Mouse (Mus musculus): ENCODE results near the gene Elmo1. TPM values are rescaled to one million over a fixed set of nuclear protein-coding genes. Genes with fewer than 3 reads are reported as not detected.
A peak's percentile ranks its signal among the peaks of the same experiment; 100 is the strongest.

Elmo1 gene
- total RNA-seq, 4 experiments from 2014 or later = 10.9 to 15.1 (median 13.8) TPM

DNA sequence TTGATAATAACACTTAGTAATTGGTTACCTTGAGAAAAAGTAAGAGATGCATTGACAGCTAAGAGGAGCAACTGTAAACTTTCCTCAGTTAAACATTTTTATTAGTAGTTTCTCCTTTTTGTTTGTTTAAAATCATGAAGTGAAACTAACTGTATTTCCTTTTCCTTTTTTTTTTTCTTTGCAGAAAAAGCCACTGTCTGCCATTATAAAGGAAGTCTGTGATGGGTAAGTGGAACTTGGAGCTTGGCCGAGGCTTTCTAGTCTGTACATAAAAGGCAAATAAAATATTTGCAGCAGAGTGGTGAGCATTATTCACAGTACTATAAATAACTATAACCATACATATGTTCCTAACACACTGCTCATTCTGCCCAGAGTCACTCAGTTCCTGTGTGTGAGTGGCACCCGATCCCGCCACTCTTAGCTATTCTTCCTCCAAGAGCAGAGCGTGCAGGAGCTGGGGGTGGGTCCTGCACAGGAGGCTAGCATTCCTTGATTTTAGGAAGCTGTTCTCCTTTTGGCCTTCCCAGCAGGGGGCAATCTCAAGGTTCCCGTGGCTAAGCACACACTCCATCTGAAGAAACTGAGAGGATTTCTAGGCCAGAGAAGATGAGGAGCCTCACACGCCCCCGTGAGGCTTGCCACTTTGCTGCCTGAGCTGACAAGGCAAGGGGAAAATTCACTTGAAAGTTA, 117.7 kb downstream of the Elmo1 start:
- DNase-seq = no peak

DNA sequence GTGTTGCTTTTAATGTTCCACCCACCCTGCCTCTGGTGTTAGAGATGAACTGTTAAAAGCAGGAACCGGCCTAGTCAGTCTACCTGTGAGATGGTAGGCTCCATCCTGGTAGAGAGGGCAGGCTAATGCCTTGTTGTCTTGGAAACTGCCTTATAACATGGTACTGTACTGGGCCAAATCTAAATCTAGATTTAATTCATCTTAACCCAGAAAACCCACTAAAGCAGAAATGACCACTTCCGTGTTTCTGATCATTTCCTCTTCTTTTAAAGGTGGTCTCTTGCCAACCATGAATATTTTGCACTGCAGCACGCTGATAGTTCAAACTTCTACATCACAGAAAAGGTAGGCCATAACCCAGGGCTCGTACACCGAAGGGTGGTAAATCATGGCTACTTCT, 118.5 kb downstream of the Elmo1 start:
- no peak for DNase-seq

DNA sequence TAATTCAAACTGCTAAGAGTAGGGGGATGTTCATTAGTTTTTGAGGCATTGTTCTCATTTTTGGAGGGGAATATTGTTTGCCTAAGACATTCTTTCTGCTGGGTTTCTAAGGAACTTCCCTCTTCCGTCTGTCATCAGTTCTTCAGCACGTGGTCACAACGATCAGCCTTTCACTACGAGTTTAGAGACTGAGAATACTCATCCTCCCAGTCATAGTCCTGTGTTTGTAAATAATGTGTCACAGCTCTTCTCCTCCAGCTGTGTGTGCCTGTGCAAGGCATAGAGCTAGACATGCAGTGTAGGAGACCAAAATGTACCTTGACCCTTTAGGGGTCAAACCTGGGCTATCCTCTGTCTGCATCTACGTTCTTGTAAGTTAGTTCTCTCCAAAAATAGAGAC, 121.4 kb downstream of the Elmo1 start:
- DNase-seq = no peak

DNA sequence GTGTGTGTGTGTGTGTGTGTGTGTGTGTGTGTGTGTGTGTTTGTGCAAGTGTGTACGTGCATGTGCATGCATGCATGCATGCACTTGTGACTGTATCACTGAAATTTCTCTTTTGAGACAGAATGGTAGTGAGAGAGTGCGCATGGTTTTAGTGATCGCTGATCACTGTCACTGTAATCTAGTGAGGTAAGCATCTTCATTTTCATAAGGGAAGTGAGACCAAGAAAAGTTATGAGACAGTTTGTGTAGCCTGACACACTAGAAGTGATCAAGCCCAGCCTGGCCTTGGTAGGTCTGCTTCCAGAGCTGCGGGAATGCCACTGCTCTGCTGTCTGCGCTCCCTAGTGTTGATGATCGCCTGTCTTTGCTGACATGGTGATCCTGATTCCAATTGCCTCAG, 122.3 kb downstream of the Elmo1 start:
- DNase-seq = no peak

DNA sequence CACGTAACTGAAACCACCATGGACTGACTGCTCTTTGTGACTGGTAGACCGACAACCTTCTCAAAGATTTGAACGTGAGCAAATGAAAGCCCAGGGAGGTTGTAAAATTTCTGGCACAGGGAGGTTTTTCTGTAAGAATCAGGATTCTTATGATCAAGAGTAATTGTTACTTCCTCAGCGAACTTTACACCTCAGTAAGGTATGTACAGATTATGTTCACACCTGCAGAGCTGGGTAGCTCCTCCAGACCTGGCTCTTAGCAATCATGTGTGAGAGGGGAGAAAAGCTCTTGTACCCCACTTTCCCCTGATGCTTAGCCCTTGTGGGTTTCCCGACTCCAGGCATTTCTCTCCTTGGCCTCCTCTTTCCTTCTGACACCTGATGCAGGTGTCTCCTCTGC, 123.5 kb downstream of the Elmo1 start:
- DNase-seq = no peak

DNA sequence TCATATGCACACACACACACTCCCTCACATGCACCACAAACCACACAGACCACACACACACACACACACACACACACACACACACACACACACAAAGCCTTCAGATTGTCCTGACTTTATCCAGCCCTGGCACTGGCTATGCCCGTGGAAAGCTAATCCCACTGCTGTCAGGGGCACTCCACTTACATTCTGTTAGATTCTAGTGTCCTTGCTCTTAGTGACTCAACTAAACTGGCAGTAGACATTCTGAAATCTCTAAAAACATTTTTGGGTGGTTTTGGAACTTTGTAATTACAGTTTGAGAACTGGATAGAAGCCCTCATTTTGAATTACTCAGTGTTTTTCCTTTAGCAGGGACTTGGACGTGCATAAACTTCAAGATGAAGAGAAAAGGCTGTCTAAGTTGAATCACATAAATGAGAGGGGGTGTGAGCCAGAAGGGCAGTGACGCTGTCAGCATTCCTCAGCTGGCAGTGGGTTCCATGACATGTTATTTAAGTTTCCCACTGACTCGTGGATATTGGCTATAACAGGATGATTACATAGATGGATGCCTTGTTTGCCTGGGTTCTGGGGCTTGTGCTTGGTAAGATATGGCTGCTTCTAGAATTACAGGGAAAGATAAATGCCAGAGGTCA, 127.2 kb downstream of the Elmo1 start:
- DNase-seq = no peak

DNA sequence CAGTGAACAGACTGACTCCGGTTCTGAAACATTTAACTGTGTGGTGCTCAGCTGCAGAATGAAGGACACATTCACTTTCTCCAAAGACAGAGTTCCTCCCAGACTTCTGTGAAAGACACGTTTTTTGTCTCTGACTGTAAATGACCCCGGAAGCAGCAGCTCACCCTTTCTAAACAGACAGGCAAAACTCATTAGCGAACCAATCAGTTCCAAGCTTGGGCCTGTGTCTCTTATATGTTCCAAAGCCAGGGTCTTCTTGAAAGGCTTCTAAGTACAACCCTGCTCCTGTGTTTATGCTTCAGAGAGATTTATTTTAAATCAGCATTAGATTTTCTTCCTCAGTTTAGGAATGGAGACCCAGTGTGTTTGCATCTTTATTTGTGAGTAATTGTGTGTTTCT, 127.7 kb downstream of the Elmo1 start:
- no peak for DNase-seq

DNA sequence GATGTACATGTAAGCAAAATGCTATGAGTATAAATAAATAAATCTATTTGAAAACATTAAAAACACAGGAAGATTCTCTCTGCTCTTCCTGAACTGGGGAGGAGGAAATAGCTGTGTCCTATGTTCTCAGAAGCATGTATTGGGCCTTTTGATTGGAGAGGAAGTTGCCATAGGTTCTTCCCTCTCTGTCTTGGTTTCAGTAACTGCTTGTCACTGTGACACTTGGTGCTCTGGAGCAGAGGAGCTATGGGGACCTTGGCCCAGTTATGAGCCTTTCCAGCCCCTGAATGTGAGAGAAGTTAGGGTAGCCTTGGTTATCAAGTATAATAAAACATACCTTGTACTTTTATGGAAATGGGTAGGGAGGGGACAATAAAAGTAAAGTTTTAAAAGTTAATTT, 130.0 kb downstream of the Elmo1 start:
- DNase-seq = no peak

DNA sequence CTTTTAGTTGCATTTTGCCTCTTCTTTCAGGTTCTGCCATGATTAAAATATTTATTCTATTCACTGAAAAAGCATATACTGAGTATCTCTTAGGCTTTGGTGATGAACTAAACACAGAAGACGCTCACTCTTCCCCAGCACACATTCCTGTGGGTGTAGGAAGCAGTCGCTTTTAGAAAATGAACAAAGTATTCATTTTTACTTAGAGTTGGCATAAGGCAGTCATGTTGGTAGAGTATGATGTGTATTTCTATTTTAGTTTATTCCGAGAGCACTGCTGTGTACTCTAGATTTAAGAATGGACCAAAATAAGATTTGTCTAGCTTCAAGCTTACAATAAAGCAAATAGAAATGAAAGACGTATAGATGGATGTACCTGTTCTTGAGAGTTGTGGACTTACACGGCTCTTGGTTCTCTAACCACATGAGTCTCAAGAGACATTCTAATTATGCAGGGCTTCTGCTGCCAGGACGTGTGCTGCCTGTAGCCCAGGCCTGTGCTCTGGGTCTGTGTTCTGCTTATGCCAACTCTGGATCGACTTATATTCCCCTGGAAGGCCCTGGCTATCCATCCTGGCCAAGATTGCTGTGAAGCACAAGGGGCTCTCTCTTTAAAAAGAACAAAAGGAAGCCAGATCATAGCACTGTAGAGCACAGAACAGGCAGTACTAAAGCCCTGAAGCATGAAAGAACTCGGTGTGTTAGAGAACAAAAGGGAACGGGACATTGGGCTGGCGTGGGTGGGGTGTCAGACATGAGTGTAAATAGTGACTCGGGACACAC, 137.7 kb downstream of the Elmo1 start:
- no peak for DNase-seq

DNA sequence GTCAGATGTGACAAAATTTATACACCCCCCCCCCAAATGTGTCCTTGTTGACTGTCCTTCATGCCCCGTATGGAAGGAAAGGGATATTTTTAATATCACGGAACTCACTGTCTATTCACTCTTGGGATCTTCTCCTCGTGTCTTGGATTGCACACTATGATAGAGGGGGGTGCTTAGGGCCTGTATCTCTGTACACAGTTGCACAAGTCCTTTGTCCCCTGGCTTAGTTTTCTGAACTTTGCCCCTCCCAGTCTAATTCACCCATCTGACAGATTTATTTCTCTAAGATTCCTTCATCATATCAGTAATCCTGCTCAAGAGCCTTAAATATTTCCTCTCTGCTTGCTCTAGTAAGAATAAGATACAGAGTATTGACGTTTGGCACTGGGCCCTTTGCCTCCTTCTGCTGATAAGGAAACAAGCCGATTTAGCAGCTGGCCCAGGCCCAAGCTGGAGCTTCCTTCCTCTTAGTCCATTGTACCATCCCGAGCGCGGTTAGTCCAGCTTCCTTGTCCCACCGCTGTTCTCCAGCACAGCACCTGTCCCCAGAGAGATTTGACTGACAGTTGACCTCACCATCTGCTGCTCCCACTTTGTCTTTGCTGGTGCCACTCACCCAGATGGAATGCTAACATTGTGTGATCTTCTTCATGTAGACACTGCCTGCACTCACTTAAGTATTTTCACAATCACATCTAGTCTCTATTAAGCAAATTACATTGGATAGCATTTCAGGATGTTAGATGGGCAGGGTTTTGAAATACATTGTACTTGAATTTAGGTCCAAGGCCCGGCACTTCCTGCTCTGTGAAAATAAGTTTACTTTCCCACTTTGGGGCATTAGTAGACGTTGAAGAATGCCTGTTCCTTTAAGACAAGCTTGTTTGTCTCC, 141.7 kb downstream of the Elmo1 start:
- DNase-seq = peak; percentile 62

DNA sequence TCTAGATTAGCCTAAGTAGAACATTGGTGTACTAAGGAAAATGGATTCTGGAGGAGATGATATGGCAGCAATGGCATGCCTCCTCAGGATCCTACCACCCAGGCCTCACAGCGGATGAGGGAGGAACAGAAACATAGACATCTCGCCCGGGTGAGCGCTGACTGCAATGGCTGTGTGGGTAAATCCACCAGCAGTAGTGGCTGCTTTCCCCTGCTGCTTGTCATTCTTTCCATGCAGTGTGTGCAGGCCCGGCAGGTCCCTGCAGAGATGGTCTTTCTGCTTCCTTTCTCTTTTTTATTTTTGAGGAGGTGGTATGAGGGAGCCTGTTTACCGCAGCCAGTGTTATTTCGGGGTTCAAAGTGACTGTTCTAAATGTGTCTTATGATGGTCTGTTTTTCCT, 143.3 kb downstream of the Elmo1 start:
- DNase-seq = no peak

DNA sequence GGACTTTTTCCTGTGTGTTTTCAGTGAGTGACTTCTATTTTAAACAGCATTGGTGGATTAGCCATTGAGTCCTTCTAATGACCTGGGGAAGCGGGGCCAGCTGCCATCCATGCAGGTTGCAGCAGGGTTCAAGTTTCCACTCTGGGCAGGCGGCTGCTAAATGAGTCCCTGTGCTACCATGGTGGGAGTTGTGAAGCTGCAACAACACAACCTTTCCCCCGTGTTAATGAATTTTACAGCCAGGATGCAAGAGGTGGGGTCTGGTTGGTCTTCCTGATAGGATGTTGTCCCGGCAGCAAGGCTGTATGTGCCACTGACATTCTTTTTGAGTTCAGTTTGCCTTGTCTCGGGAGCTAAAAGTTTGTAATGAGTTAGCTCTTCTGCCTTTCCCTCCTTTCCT, 147.2 kb downstream of the Elmo1 start:
- DNase-seq = no peak

DNA sequence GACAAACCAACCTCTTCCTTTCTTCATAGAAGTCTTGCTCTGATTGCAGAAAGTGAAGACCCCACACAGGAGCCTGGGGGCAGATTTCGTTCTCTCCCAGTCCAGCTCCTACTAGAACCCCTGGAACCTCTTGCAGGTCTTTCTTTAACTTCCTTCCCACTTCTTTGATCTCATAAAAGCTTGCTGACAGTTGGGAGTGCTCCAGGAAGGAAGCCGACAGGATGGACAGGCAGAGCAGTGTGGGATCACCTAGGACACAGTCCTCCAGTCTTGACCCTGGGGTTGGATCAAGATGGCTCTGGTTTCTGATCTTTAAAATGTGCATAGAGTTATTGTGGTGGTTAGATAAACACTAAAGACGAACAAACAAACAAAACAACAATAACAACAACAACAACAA, 147.8 kb downstream of the Elmo1 start:
- no peak for DNase-seq

DNA sequence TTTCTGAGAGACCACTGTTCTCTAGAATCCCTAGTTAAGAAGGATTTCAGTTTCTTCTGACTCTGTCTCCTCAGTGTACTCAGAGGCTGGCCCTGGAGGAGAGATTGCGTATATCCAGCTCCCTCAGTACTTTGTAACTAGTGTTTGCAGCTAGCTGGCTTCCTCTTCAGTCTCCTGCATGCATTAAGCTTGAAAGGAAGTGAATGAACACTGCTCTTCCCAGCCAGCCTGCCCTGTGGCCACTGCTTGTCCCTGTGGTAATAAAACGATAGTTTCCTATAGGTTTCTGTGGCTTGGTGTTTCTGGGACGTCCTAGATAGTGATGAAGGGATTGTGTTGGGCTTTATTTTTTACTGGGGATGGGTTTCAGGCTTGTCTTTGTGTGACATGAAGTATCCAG, 148.3 kb downstream of the Elmo1 start:
- no peak for DNase-seq

DNA sequence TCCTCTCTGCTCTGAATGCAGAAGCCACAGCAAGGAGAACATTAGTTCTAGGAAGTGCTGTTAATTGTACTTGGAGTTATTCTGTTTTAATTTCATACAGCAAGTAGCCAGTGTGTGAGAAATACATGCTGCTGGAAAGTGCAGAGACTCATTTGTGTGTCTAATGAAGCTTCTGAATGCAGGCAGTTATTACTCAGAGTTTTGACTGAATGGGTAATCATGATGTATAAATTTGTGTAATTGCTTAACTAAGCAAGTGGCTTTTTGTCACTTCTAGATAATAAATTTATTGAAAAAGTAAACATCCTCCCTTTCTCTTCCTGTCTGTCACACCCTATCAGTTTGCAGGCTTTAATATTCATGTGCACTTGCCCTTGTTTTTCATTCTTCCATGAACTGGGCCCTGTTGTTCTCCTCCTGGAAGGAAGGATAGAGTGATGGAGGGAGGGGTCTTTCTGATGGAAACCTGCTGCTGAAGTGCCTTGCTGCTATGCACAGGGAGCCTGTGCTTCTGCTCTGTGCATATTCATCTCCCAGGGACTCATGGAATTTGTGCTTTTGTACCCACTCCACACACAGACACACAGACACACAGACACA, 159.8 kb downstream of the Elmo1 start:
- DNase-seq = no peak

DNA sequence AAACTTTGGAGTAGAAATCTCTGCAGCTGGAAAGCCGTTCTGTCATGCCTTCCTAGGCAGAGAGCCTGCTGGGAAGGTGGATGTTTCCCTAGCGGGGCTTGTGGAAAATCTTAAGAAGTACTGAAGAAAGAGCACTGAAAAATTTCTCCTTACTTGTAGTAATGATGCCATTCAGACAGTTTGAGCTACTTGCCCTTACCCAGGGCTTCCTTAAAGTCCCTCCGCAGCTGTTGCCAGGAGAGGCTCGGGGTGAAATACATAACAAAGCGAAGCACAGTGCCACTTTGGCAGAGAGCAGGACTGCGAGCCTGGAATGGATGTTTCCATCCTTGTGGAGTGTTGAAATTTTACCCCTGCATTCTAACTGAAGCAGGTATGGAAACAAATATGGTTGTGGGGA, 164.5 kb downstream of the Elmo1 start:
- no peak for DNase-seq

DNA sequence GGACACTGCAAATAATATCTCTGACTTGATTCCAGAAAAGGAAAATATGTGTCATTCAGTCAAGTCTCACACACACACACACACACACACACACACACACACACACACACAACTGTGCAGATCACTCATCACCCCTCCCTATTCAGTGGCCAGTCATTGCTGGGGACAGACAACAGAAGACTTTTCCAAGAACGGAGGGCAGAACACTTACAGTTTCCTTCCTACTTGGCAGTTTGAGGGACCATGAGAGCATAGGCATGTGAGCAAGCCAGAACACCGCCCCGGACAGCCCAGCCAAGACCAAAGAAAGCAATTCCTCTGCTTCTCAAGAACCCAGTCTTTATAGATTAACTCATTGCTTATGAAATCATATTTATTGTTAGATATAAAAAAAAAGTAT, 165.0 kb downstream of the Elmo1 start:
- DNase-seq = no peak

DNA sequence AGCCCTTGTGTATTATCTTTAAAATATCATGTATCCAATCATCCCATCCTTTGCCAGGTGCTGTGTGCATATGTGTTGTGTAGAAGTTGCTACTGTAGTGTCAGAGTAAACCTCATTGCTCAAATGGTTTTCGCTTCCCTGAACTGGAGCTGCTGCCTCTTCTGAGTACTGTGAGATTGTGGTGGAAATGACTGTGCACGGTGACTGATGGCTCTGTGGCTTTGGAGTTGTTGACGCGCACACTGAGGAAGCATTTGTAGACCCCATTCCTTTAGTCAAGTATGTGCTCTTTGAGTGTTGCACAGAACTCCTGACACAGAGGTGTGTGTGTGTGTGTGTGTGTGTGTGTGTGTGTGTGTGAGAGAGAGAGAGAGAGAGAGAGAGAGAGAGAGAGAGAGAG, 166.2 kb downstream of the Elmo1 start:
- no peak for DNase-seq

DNA sequence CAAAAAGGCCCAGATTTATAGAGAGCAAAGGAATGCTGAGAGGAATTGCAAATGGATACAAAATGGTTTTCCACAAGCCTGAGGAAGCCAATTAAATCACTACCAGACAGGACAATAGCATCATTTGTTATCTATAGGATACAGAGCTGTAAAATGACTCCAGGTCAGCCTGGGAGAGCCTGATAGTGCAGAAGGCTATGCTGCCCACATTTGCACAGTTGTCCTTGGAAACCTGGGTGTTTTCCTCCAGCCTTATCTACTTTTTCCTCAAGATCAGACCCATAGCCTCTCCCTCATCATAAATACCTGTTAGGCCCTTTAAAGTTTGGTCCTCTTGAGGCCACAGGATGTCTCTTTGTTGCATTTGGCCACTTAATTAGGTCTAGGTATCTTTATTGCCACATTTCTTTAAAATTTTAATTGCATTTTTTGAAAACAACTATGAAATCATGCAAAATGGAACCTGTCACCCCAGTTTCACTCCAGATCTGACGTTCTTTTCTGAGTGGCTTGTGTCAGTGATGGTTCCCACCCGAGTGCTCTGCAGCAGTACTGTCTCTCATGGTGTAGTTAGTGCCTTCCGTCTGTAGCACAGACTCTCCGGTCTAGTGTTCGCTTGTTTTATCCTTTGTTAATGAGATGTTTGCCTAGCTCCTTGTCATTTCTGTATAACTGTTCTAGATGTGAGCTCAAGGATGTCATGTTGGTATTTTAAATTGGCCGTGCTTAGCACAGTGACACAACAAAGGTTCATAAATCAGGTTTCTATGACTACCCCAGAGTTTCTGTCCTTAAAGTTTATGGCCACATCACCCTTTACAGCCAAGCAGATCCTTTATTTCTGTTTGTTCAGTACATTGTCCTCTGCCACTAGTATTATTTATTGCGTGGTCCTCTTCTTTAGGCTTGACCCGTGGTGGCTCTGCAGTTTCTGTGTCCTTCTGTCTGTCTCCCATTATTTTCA, 167.4 kb downstream of the Elmo1 start:
- no peak for DNase-seq

DNA sequence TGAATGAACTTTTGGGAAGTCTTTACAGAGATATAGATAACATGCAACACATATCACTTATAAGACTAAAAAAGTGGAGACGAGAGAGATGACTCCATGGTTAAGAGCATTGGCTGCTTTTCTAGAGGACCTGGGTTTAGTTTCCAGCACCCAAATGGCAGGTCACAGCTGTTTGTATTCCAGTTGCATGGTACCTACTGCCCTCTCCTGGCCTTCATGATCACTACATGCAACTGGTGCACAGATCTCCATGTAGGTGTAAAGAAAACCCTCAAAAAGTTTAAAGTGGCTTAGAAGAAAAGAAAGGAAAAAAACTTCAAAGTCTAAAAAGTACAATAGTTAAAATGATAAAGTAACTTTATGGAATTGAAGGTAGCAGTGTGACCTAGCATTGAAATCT, 172.8 kb downstream of the Elmo1 start:
- no peak for DNase-seq

DNA sequence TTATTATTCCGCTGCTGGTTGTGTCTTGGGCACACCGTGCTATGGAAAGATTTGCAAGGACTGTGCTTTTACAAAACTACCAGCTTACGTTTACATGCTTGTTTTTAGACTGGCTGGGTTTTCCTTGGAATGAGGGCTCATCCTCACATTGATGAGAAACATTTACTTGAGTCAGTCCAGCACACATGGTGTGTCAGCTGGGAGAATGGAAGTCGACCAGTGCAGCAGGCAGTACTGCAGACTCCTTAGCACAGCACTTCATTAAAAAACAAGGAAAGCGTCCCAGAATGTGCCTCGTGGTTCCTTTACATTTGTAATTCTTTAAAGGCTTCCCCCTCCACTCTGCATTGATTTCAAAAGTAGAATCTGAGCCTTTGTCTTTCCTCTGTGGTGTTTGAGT, 179.8 kb downstream of the Elmo1 start:
- DNase-seq = no peak

Measured in adrenal gland, adult 8-10 months (tissue).